Mouse (Mus musculus): ENCODE measurements around the gene Polk.

- TF ChIP-seq CTCF (IDR thresholded peaks at IDR 0.05; ENCODE audit: extremely low read depth, insufficient read length, insufficient replicate concordance, low read depth, low read length) (peak; percentile 92), POLR2A (IDR thresholded peaks at IDR 0.05; ENCODE audit: low read depth, low read length) (no peak)
These were observed 110.7 kb downstream of the Polk start for GRCm38 (mm10) chr13:96431595-96432156.

Data from small intestine, adult 2 months (tissue).